ENCODE assay signal across 10 mouse cellular contexts in the genomic region with DNA sequence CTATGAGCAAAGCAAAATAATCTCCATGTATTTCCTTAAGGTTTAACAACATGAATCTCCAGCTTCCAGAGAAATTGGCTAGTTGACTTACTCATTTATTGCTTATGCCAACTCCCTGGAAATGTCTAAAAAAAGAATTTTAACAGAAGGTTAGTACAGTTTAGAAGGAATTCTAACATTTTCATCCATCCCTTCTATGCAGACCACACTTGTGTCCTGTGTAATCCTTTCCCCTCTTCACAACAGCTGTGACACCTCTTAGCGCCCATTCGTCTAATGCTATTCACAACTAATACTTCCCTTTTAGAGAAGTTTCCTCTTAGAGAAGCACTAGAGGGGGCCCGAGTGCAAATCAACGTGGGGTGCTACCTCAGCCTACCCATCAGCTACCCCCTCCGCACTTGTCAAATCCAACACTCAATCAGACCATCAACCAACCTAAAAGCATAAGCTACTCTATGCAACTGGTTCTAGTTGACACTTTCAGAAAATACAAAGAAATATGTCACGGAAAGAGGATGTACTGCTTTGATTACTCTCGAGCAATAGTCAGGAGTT.
A peak's percentile ranks its signal among the peaks of the same experiment; 100 is the strongest.
DNase-seq lines count a peak whose midpoint lies in the region; ATAC-seq lines count a peak whose summit lies in the region.
"Had no signal": no experiment of that assay in that cellular context is flagged by ENCODE, and none has a peak within 500 bp of the region (broad histone marks: within the 10 kb centered on the region; RNA-seq: fewer than 3 reads in every experiment).

No protein-coding gene starts in this region.

- no peaks in the 10 kb centered on the region for H3K27me3 ChIP-seq in liver, embryonic 11.5 days (replicated peaks; ENCODE audit: control insufficient read depth, insufficient read depth, low read length)
- H3K27me3 ChIP-seq: hindbrain, embryonic 15.5 days; limb, embryonic 15.5 days had no signal

- 55% methylated on average over 7 of the region's 7 CpGs for WGBS in liver, embryonic 11.5 days

- no peak overlapping the region for H3K27ac ChIP-seq in liver, embryonic 11.5 days (ENCODE audit: low read depth, low read length)
- H3K27ac ChIP-seq: hindbrain, embryonic 15.5 days; limb, embryonic 15.5 days had no signal

- no peak overlapping the region for H3K4me3 ChIP-seq in liver, embryonic 11.5 days (ENCODE audit: low read depth, low read length)
- H3K4me3 ChIP-seq: hindbrain, embryonic 15.5 days; limb, embryonic 15.5 days had no signal

- no peak overlapping the region for H3K4me2 ChIP-seq in liver, embryonic 11.5 days
- H3K4me2 ChIP-seq: hindbrain, embryonic 15.5 days; limb, embryonic 15.5 days had no signal

- H3K36me3 ChIP-seq in liver, embryonic 11.5 days (ENCODE audit: control insufficient read depth, insufficient read depth, low read length), result no peaks in the 10 kb centered on the region
- H3K36me3 ChIP-seq: hindbrain, embryonic 15.5 days; limb, embryonic 15.5 days had no signal

- peak; percentile 12 for DNase-seq in heart, adult 8-10 months (ENCODE audit: low spot score)
- no peak for DNase-seq in heart, postnatal 25 days (ENCODE audit: low spot score)
- peak; percentile 5 for DNase-seq in thymus, postnatal 0 days (ENCODE audit: low spot score)
- no peak for DNase-seq in thymus, postnatal 25 days
- no peak for DNase-seq in liver, embryonic 11.5 days (ENCODE audit: low spot score)
- peak; percentile 47 to 67 for DNase-seq in spleen, postnatal 4 days (ENCODE audit: low spot score in 2 of 2)
- no peak for DNase-seq in ovary, postnatal 14 days (ENCODE audit: low spot score)
- DNase-seq in gastrocnemius, postnatal 10 days, result no peak

- H3K4me1 ChIP-seq in liver, embryonic 11.5 days (replicated peaks; ENCODE audit: control insufficient read depth, insufficient read depth, low read length), result no peaks in the 10 kb centered on the region
- H3K4me1 ChIP-seq: hindbrain, embryonic 15.5 days; limb, embryonic 15.5 days had no signal

- intact Hi-C loops in heart, postnatal 25 days (cut with DNase I), result loop anchor here (10.0 kb wide), 1 partner anchor 579 kb away; no protein-coding TSS in a partner anchor

- H3K9ac ChIP-seq in liver, embryonic 11.5 days (ENCODE audit: low read depth, low read length), result no peak overlapping the region
- H3K9ac ChIP-seq: hindbrain, embryonic 15.5 days; limb, embryonic 15.5 days had no signal

- no peaks in the 10 kb centered on the region for H3K9me3 ChIP-seq in liver, embryonic 11.5 days (ENCODE audit: control insufficient read depth, low read length)
- H3K9me3 ChIP-seq: hindbrain, embryonic 15.5 days; limb, embryonic 15.5 days had no signal

- 0 out of 2 replicates have a peak, but pooled peaks have one; percentile 15 for ATAC-seq in liver, embryonic 11.5 days (replicated peaks; ENCODE audit: low FRiP score)

Comparison
In these comparisons a context has a peak if more than half of its experiments do, and no peak if none do; other contexts are left out.
1. DNase-seq: peak in heart, adult 8-10 months (single experiment), thymus, postnatal 0 days (single experiment) and spleen, postnatal 4 days (2 of 2); none in heart, postnatal 25 days (single experiment), thymus, postnatal 25 days (single experiment), liver, embryonic 11.5 days (single experiment), ovary, postnatal 14 days (single experiment) and gastrocnemius, postnatal 10 days (single experiment).